Mouse (Mus musculus) stomach, embryonic 14.5 days (tissue): ENCODE results near the gene Ncln. TPM values are rescaled to one million over a fixed set of nuclear protein-coding genes. Genes with fewer than 3 reads are reported as not detected.

Source experiments
- ATAC-seq: fragments of 200-750 bp; cut with Nextera tagmentation; 2 replicates; pipeline ENCODE4 v1.8.0; 2017; ENCODE audit warnings: low read depth, moderate TSS enrichment; ENCODE audit not compliant: insufficient number of reproducible peaks, insufficient read depth, low FRiP score
- H3K27ac ChIP-seq: fragments of 300-500 bp; sonication (generic); 2 replicates; pipeline ENCODE4 v1.5.1; 2014; ENCODE audit warnings: mild to moderate bottlenecking, low read length, moderate library complexity, mixed read lengths
- H3K27me3 ChIP-seq: fragments of 300-500 bp; sonication (generic); 2 replicates; pipeline ENCODE4 v1.6.1; 2014; ENCODE audit warnings: low read length, control low read depth, mixed read lengths; ENCODE audit not compliant: control insufficient read depth, insufficient read depth
- H3K36me3 ChIP-seq: fragments of 300-500 bp; sonication (generic); 2 replicates; pipeline ENCODE4 v1.6.1; 2014; ENCODE audit warnings: mild to moderate bottlenecking, control low read depth, low read length, moderate library complexity, mixed read lengths; ENCODE audit not compliant: control insufficient read depth, insufficient read depth
- H3K4me1 ChIP-seq: fragments of 300-500 bp; sonication (generic); 2 replicates; pipeline ENCODE4 v1.6.1; 2014; ENCODE audit warnings: low read length, control low read depth, mixed read lengths; ENCODE audit not compliant: control insufficient read depth, insufficient read depth
- H3K4me2 ChIP-seq: fragments of 300-500 bp; sonication (generic); replicated peaks from 2 replicates; pipeline ENCODE4 v1.6.1; 2014; ENCODE audit warnings: low read depth, low read length, control low read depth
- H3K4me3 ChIP-seq: fragments of 300-500 bp; sonication (generic); 2 replicates; pipeline ENCODE4 v1.5.1; 2014; ENCODE audit warnings: low read depth, low read length, control low read depth
- H3K9ac ChIP-seq: fragments of 300-500 bp; sonication (generic); replicated peaks from 2 replicates; pipeline ENCODE4 v1.6.1; 2014; ENCODE audit warnings: low read depth, mild to moderate bottlenecking, control low read depth, low read length, moderate library complexity, mixed read lengths
- H3K9me3 ChIP-seq: fragments of 300-500 bp; sonication (generic); 2 replicates; pipeline ENCODE4 v1.6.1; 2016; ENCODE audit warnings: low read depth, low read length, control low read depth; ENCODE audit not compliant: control insufficient read depth
- WGBS: fragments of 180-500 bp; shearing (Covaris S2); extraction: QIAGEN DNeasy Blood & Tissue Kit; methylation state at CpG from one replicate; pipeline ENCODE4 v1.1.7; 2014; 5-methylcytosine and 5-hydroxymethylcytosine counted together
- polyA plus RNA-seq: library from polyadenylated mRNA; unstranded; fragments of >200 nt; fragmentation: Nextera tagmentation; extraction: Ambion mirVana; gene quantifications from 2 replicates; pipeline ENCODE4 v1.2.1, GENCODE M21; 2014

Gene Ncln
- polyA plus RNA-seq, 1 experiment from 2014 or later: 79.1 TPM

GRCm38 (mm10) chr10:81491018-81491417 is 5.2 kb downstream of the Ncln start:
- Histone ChIP-seq H3K4me2 (no peak overlapping the region), H3K9me3 (no peaks in the 10 kb centered on the region), H3K27me3 (no peaks in the 10 kb centered on the region), H3K36me3 (peaks cover 62% of the 10 kb centered on the region), H3K9ac (no peak overlapping the region), H3K4me1 (peaks cover 12% of the 10 kb centered on the region), H3K4me3 (no peak overlapping the region), H3K27ac (no peak overlapping the region)
- no peak for ATAC-seq
- 90% methylated on average over 9 of the region's 9 CpGs for WGBS

GRCm38 (mm10) chr10:81489941-81490340 is 6.3 kb downstream of the Ncln start:
- Histone ChIP-seq H3K36me3 (peaks cover 62% of the 10 kb centered on the region), H3K27ac (no peak overlapping the region), H3K9me3 (no peaks in the 10 kb centered on the region), H3K4me3 (no peak overlapping the region), H3K4me2 (no peak overlapping the region), H3K9ac (no peak overlapping the region), H3K4me1 (peaks cover 7% of the 10 kb centered on the region), H3K27me3 (no peaks in the 10 kb centered on the region)
- no peak for ATAC-seq
- 77% methylated on average over 14 of the region's 14 CpGs for WGBS

DNA sequence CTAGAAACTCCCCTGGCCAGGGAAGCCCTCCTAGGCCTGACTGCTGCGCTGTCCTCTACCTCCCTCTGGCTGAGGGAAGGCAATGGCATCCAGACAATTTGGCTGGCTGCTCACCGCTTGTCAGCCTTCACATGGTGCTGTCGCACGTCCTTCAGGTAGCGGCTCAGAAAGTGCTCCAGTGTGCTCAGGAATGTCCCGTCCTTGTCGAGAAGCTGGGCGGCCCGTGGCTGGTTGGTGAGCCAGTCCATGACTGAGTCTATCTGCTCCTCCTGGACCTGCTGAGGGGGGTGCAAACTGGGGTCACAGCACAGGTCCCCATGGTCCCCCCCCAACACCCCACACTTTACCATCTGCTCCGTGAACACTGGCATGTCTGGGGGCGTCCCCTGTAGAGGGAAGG is 8.1 kb downstream of the Ncln start:
- ATAC-seq: no peak
- H3K4me2 ChIP-seq: no peak overlapping the region
- no peak overlapping the region for H3K4me3 ChIP-seq
- WGBS: 82% methylated on average over 11 of the region's 11 CpGs
- H3K27ac ChIP-seq: no peak overlapping the region
- H3K4me1 ChIP-seq: no peaks in the 10 kb centered on the region
- H3K27me3 ChIP-seq: no peaks in the 10 kb centered on the region
- H3K36me3 ChIP-seq: peaks cover 61% of the 10 kb centered on the region
- no peaks in the 10 kb centered on the region for H3K9me3 ChIP-seq
- no peak overlapping the region for H3K9ac ChIP-seq

GRCm38 (mm10) chr10:81486496-81486895 is 9.7 kb downstream of the Ncln start:
- H3K4me2 ChIP-seq: no peak overlapping the region
- ATAC-seq: no peak
- 0 out of 2 replicates have a peak, but pooled peaks cover 4% of the 10 kb centered on the region for H3K27me3 ChIP-seq
- no peak overlapping the region for H3K9ac ChIP-seq
- H3K4me3 ChIP-seq: no peak overlapping the region
- no peaks in the 10 kb centered on the region for H3K9me3 ChIP-seq
- 88% methylated on average over 10 of the region's 10 CpGs for WGBS
- no peaks in the 10 kb centered on the region for H3K4me1 ChIP-seq
- H3K36me3 ChIP-seq: peaks cover 46% of the 10 kb centered on the region
- no peak overlapping the region for H3K27ac ChIP-seq

DNA sequence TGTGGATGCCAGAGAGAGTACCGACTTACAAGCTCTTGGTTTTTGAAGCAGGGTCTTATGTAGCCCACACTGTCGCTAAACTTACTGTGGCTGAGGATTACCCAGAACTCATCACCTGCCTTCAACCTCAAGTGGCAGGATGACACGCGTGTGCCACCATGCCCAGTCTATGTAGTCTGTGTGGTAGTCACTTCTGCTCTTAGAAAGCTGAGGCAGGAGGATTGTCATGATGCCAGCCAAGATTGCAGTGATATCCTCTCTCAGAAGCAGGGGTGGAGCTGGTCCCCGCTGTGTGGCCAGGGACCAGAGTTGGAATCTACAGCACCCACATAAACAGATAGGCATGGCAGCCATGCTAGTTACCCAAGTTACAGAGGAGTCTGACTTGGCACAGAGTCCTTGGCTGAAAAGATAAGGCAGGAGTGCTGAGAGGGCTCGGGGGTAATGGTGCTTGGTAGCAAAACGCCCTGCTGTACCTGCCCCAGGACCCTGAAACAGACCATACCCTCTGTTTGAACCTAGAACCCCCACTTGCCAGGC is 10.6 kb downstream of the Ncln start:
- Histone ChIP-seq H3K4me1 (no peaks in the 10 kb centered on the region), H3K4me2 (no peak overlapping the region), H3K36me3 (peaks cover 37% of the 10 kb centered on the region), H3K27ac (no peak overlapping the region), H3K4me3 (no peak overlapping the region), H3K9ac (no peak overlapping the region), H3K27me3 (0 out of 2 replicates have a peak, but pooled peaks cover 4% of the 10 kb centered on the region), H3K9me3 (no peaks in the 10 kb centered on the region)
- ATAC-seq: no peak
- 72% methylated on average over 7 of the region's 7 CpGs for WGBS

DNA sequence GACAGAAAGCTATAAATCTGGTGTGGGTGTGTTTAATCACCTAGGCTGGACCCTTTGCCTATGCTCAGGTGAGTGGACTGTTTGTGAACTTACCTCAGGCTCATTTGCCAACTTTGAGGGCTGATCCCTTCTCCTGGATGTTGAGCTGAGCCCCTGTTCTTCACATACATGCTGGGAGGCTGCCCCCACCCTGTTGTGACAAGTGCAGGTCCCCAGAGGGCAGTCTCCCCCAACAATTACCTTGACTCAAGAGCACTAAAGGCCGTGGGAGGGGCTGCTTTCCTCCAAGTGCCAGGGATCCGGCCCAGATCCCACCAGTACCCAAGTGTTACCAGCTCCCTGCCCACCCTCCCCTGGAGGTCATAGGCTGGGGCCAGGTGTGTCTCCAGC is 11.1 kb downstream of the Ncln start:
- H3K4me1 ChIP-seq: no peaks in the 10 kb centered on the region
- no peak for ATAC-seq
- no peak overlapping the region for H3K27ac ChIP-seq
- H3K4me2 ChIP-seq: no peak overlapping the region
- no peak overlapping the region for H3K4me3 ChIP-seq
- WGBS: 21% methylated on average over 2 of the region's 2 CpGs
- H3K9ac ChIP-seq: no peak overlapping the region
- H3K27me3 ChIP-seq: 0 out of 2 replicates have a peak, but pooled peaks cover 4% of the 10 kb centered on the region
- H3K9me3 ChIP-seq: no peaks in the 10 kb centered on the region
- H3K36me3 ChIP-seq: peaks cover 32% of the 10 kb centered on the region

GRCm38 (mm10) chr10:81484441-81485059 is 11.6 kb downstream of the Ncln start:
- H3K4me1 ChIP-seq: no peaks in the 10 kb centered on the region
- 56% methylated on average over 6 of the region's 6 CpGs for WGBS
- no peak overlapping the region for H3K4me2 ChIP-seq
- no peak for ATAC-seq
- no peak overlapping the region for H3K4me3 ChIP-seq
- H3K36me3 ChIP-seq: peaks cover 27% of the 10 kb centered on the region
- H3K9me3 ChIP-seq: no peaks in the 10 kb centered on the region
- H3K27me3 ChIP-seq: 0 out of 2 replicates have a peak, but pooled peaks cover 4% of the 10 kb centered on the region
- H3K27ac ChIP-seq: no peak overlapping the region
- no peak overlapping the region for H3K9ac ChIP-seq

GRCm38 (mm10) chr10:81483983-81484382 is 12.2 kb downstream of the Ncln start:
- WGBS: 18% methylated on average over 9 of the region's 9 CpGs
- ATAC-seq: no peak
- no peaks in the 10 kb centered on the region for H3K9me3 ChIP-seq

More at GRCm38 (mm10) chr10:81483983-81484382, 12.2 kb downstream of the Ncln start:
- 0 out of 2 replicates have a peak, but pooled peaks cover 4% of the 10 kb centered on the region for H3K27me3 ChIP-seq
- H3K4me3 ChIP-seq: no peak overlapping the region
- H3K4me1 ChIP-seq: no peaks in the 10 kb centered on the region
- H3K27ac ChIP-seq: no peak overlapping the region
- peaks cover 23% of the 10 kb centered on the region for H3K36me3 ChIP-seq
- no peak overlapping the region for H3K4me2 ChIP-seq
- H3K9ac ChIP-seq: no peak overlapping the region
